Mouse (Mus musculus): ENCODE results near the gene Slc39a11.

The Slc39a11 gene

GRCm38 (mm10) chr11:113346895-113347514 lies 302.9 kb downstream of the Slc39a11 start:
- no peak for DNase-seq (ENCODE audit: low spot score)

DNA sequence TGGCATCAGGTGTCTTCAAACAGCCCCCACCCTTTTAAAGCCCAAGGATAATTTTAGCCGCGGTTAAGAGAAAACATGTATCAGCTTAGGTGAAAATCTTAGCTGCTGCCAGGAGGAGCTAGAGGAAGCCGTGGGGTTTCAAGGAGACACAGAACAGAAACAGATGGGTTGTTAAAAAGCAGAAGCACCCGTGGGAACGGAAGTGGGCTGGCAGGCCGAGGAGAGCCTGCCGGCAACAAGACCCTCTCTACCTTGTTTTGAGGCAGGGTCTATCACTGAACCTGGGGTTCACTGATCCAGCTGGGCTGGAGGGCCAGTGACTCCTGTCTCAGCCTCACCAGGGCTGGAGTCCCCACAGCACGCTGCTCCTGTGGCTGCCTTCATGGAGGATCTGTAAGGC lies 310.1 kb downstream of the Slc39a11 start:
- no peak for DNase-seq (ENCODE audit: low spot score)

- no peak for DNase-seq (ENCODE audit: low spot score)
Measured at GRCm38 (mm10) chr11:113338581-113338980, 311.3 kb downstream of the Slc39a11 start.

DNA sequence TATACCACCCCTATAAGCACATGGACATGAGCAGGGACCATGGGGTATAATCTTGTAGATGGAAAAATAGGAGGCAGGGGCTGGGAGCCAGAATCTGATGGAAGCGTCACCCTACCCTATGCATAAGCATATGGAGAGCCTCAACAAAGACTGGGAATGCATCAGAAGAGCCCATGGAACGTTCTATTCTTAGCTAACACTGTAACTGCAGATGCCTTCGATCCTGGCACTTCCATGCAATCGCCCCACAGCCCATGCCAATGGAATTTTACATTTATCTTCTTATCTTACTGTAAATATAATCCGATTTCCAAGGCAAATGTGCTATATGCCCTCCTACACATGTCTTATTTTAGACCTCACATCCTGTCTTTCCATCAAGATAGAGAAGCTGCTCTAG lies 314.2 kb downstream of the Slc39a11 start:
- DNase-seq (ENCODE audit: low spot score) = no peak

- no peak for DNase-seq (ENCODE audit: low spot score)
Measured at GRCm38 (mm10) chr11:113334444-113334881, 315.4 kb downstream of the Slc39a11 start.

DNA sequence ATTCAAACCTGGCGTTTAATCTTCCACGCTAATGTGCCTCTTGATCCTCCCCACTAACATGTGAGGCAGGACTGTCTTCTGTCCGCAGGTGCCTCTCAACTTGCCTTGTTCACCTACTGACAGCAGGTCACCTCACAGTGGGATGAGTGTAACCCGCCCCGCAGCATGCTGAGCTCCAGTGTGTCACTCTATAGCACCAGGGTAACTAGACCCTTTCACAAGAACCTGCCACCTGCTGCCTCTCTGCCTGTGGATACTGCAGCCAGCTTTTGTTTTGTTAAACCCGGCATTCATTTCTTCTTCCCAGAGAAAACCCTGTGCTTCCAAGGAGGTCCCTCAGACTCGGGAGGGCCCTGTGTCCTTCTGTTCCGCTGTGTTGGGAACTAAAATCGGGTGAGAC lies 316.3 kb downstream of the Slc39a11 start:
- no peak for DNase-seq (ENCODE audit: low spot score)

- DNase-seq (ENCODE audit: low spot score) = no peak
Measured at GRCm38 (mm10) chr11:113330061-113330591, 319.8 kb downstream of the Slc39a11 start.

- no peak for DNase-seq (ENCODE audit: low spot score)
Measured at GRCm38 (mm10) chr11:113327499-113328062, 322.3 kb downstream of the Slc39a11 start.

- DNase-seq (ENCODE audit: low spot score) = peak; percentile 87
Measured at GRCm38 (mm10) chr11:113326387-113327011, 323.4 kb downstream of the Slc39a11 start.

- DNase-seq (ENCODE audit: low spot score) = no peak
Measured at GRCm38 (mm10) chr11:113321601-113322000, 328.3 kb downstream of the Slc39a11 start.

GRCm38 (mm10) chr11:113309265-113309951 lies 340.5 kb downstream of the Slc39a11 start:
- DNase-seq (ENCODE audit: low spot score) = no peak

DNA sequence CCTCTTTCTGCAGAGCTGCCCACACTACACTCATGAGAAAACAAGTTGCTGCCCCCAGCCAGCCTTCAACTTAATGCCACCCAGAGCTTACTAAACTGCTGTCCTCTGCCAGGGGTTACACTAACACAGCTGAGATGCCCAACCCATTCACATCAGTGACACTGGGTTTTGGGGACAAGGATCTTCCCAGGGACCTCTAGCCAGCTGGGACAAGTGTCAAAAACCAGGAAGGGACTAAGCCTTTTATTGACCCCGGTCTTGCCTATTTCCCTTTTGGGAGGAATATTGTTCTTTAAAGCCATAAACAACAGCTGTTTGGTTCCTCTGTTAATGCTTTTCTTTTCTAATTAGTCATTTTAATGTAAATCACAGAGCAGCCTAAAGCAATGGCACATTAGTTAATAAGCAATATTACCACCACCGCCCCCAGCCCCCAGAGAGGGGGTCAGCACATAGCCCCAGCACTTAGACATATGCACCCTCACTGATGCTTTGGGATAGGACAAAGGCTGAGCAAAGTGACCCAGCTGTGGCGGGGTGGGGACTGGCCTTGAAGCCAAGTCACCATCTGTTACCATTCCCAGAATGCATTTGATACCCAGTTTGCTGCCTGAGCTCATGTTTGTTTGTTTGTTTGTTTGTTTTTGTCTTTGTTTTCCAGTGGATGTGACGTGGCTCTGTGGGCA lies 341.5 kb downstream of the Slc39a11 start:
- DNase-seq (ENCODE audit: low spot score) = no peak

DNA sequence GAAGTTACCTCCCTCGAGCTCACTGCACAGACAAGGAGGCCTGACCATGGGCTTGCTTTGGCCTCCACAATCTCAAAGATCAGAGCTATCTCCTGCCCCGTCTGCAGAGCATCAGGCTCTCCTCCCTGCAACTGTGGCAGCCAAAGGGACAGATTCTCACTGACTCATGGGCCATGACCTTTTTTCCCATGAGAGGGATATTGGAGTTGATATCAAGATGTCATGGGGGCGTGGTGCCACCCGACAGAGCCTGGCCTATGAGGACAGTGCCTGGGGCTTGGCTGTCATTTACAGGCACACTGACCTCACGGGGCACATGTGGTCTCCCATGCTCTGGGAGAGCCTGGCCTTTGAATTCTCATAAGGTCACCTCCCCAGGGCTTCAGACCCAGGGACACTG lies 346.7 kb downstream of the Slc39a11 start:
- DNase-seq (ENCODE audit: low spot score) = no peak

DNA sequence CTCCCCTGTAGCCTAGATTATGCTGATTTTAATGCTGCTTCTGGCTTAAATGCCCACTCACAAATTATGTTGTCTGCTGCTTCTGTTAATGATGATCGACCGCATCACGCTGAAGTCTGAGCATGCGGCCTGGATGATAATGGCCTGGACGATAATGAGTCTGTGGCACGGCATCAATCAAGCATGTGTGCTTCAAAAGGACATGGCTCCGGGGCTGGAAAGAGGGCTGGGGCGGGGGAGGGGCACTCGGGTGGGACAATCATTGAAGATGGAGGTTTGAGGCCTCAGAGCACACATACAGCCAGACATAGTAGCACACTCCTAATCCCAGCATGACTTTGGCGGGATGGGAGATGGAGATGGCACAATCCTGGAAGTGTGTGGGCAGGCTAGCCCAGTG lies 350.4 kb downstream of the Slc39a11 start:
- DNase-seq (ENCODE audit: low spot score) = no peak

- peak; percentile 78 for DNase-seq (ENCODE audit: low spot score)
Measured at GRCm38 (mm10) chr11:113297765-113298164, 352.1 kb downstream of the Slc39a11 start.

DNA sequence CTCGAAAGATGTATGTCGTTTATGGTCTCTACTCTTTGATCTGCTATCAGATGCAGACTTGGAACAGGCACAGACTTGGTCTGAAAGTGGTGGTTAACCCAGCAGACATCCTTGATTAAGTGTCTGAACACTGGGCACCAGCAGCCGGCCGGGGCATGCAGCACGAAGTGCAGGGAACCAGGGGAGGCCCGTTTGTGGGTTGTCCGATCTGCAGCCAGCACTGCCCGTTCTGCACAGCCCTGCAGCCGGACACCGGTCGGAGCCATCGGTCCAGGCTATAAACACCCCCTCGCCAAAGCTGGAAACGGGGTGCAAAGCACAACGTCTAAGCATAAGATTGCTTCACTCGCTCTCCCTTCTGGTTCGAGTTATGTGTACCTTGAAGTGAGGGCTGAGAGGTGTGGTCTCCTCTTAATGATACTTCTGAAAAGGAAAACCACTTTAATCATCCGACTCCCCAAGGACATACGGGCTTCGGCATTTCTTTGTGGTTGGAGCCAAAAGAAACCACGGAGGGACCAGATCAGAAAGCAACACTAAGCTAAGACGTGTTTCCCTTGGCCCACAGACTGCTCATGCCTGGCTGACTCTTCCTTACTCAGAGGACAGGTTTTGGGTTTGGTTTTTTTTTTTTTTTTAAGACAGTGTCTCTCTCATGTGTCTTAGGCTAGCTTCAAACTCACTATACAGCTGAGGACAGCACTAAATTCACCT lies 352.8 kb downstream of the Slc39a11 start:
- no peak for DNase-seq (ENCODE audit: low spot score)

DNA sequence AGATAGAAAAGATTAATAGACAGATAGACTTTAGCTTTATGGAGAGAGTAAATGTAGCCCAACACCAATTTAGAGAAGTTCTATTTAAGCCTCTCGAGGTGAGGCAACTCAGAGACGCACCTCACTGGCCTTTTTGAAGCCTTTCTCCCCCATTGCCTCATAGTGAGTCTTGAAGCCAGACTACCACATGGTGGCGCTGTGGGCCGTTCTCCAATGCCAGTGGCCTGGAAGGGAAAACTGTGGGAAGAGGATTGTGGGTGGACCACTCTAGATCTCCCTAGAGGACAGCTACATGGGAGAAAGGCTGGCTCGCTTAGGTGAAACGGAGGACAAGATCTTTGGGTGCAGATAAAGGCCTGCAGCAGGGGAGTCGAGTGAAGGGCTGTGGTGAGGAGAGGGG lies 353.7 kb downstream of the Slc39a11 start:
- peak; percentile 95 for DNase-seq (ENCODE audit: low spot score)

- DNase-seq (ENCODE audit: low spot score) = no peak
Measured at GRCm38 (mm10) chr11:113294518-113294917, 355.4 kb downstream of the Slc39a11 start.

DNA sequence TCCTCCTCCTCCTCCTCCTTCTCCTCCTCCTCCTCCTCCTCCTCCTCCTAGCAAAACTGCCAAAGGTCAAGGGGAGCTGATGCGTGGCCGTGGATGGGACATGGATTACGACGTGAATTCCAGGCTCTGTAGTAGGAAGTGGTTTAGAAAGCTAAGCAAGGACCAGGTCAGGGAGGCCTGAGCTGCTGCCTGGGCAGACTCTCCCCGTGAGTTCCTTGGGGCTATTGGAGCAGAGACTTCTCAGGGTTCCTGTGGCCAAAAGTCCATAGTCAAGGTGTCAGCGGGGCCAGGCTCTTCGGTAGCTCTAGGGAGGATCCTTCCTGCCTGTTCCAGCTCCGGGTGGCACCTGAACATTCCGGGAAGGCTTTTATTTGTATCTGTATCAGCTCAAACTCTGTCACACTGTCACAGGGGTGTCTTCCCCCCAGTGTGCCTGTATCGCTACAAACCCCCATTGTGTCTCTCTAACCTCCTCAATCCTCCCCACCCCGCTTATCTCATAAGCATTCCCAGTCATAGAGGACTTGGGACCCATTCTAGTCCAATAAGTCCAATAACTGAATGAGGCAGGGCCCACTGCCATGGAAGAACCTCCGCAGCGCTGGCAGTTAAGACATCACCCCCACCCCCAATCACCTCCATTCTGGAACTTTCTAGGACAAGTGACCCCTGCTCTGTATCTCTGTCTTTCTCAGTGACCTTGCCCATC lies 356.8 kb downstream of the Slc39a11 start:
- no peak for DNase-seq (ENCODE audit: low spot score)

DNA sequence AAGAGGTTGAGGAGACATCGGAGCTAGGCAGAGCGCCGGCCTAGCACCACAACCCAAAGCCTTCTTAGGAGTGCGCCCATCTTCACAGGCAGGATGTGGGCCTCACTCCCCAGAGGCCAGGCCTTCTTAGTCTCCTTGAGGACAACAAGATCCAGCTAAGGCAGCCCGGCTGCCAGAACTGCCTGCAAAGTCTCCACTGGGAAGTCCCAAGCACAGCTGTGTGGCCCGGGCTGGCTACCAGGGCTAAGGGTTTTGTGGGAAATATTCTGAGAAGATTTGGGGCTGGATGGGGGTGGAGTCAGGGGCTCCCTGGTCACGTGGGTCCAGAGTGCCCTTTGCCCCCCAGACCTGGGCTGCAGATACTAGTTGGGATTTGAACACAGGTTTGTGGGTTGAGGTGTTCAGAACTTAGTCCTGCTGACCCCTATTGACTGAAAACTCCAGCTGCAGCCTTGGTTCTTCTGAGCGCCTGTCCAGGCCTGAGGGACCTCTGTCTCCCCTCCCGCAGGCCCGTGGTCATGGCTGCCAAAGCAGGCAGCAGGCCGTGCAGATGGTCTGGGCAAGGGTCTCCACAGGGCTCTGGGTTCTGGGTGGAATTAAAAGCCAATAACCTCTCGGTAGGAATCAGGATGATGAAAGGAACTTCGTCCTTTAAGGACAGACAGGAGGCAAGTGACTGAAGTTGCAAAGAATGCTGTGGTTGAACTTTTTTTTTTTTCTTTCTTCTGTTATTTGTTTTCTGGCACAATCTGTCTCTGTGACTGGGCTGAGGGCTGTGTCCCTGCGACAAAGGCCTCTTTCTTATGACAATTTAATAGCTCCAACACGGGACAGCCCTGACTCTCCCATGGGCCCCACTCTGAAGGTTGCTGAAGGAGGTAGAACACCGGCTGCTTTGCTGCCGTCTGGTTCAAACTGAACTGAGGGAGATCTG lies 357.8 kb downstream of the Slc39a11 start:
- DNase-seq (ENCODE audit: low spot score) = no peak
